Mouse (Mus musculus) intestine, embryonic 14.5 days (tissue): Measurements from ENCODE around the gene Mmp17. TPM values are rescaled to one million over a fixed set of nuclear protein-coding genes. Genes with fewer than 3 reads are reported as not detected.

Experiments
- ATAC-seq: fragments of 200-750 bp; cut with Nextera tagmentation; replicated peaks from 2 replicates; pipeline ENCODE4 v1.8.0; 2017; ENCODE audit warnings: low read depth, moderate number of reproducible peaks, moderate TSS enrichment, moderate library complexity; ENCODE audit not compliant: low FRiP score, low TSS enrichment
- DNase-seq: peaks from one replicate; pipeline ENCODE4 v3.0.0-alpha.2; 2018; ENCODE audit warnings: low spot score
- H3K27ac ChIP-seq: fragments of 300-500 bp; sonication (generic); 2 replicates; pipeline ENCODE4 v1.5.1; 2014; ENCODE audit warnings: low read depth, mild to moderate bottlenecking, control low read depth
- H3K27me3 ChIP-seq: fragments of 300-500 bp; sonication (generic); replicated peaks from 2 replicates; pipeline ENCODE4 v1.6.1; 2014; ENCODE audit warnings: low read length, control low read depth; ENCODE audit not compliant: control insufficient read depth, insufficient read depth
- H3K36me3 ChIP-seq: fragments of 300-500 bp; sonication (generic); 2 replicates; pipeline ENCODE4 v1.6.1; 2014; ENCODE audit warnings: low read length, control low read depth; ENCODE audit not compliant: control insufficient read depth, insufficient read depth
- H3K4me1 ChIP-seq: fragments of 300-500 bp; sonication (generic); replicated peaks from 2 replicates; pipeline ENCODE4 v1.6.1; 2014; ENCODE audit warnings: low read length, control low read depth, mixed read lengths; ENCODE audit not compliant: control insufficient read depth, insufficient read depth
- H3K4me2 ChIP-seq: fragments of 300-500 bp; sonication (generic); 2 replicates; pipeline ENCODE4 v1.6.1; 2014; ENCODE audit warnings: low read length
- H3K4me3 ChIP-seq: fragments of 300-500 bp; sonication (generic); 2 replicates; pipeline ENCODE4 v1.5.1; 2014; ENCODE audit warnings: low read depth, low read length, control low read depth, mixed read lengths
- H3K9ac ChIP-seq: fragments of 300-500 bp; sonication (generic); 2 replicates; pipeline ENCODE4 v1.6.1; 2014; ENCODE audit warnings: mild to moderate bottlenecking, low read length
- H3K9me3 ChIP-seq: fragments of 300-500 bp; sonication (generic); 2 replicates; pipeline ENCODE4 v1.6.1; 2016; ENCODE audit warnings: low read length, control low read depth; ENCODE audit not compliant: control insufficient read depth
- WGBS: fragments of 180-500 bp; shearing (Covaris S2); extraction: QIAGEN DNeasy Blood & Tissue Kit; methylation state at CpG from one replicate; pipeline ENCODE4 v1.1.7; 2014; 5-methylcytosine and 5-hydroxymethylcytosine counted together
- polyA plus RNA-seq: library from polyadenylated mRNA; unstranded; fragments of >200 nt; fragmentation: Nextera tagmentation; extraction: Ambion mirVana; gene quantifications from 2 replicates; pipeline ENCODE4 v1.2.1, GENCODE M21; 2014

Gene Mmp17
- polyA plus RNA-seq, 1 experiment from 2014 or later, result 3.8 TPM

- WGBS, result 69% methylated on average over 7 of the region's 7 CpGs
- no peak overlapping the region for H3K4me2 ChIP-seq
- H3K36me3 ChIP-seq, result no peaks in the 10 kb centered on the region
- H3K4me3 ChIP-seq, result no peak overlapping the region
- H3K4me1 ChIP-seq, result no peaks in the 10 kb centered on the region; the same call in 1 of the 2 replicates
- ATAC-seq (no peak), DNase-seq (no peak)
- H3K27ac ChIP-seq, result no peak overlapping the region
- H3K27me3 ChIP-seq, result peaks cover 43% of the 10 kb centered on the region
- no peaks in the 10 kb centered on the region for H3K9me3 ChIP-seq
- no peak overlapping the region for H3K9ac ChIP-seq
Measured at GRCm38 (mm10) chr5:129581015-129581414, 3.0 kb upstream of the Mmp17 start.

GRCm38 (mm10) chr5:129583331-129583730, 638 bp upstream of the Mmp17 start:
- WGBS, result 4% methylated on average over 12 of the region's 12 CpGs
- peak; percentile 20; the same call in 1 of the 2 replicates for ATAC-seq

GRCm38 (mm10) chr5:129584583-129585541, 893 bp downstream of the Mmp17 start:
- Histone ChIP-seq H3K4me2 (peak overlapping the region; percentile 99), H3K4me3 (peak overlapping the region; percentile 63), H3K9ac (peak overlapping the region; percentile 45), H3K9me3 (no peaks in the 10 kb centered on the region), H3K27me3 (peaks cover 50% of the 10 kb centered on the region), H3K36me3 (no peaks in the 10 kb centered on the region), H3K4me1 (peaks cover 4% of the 10 kb centered on the region; the same call in 1 of the 2 replicates), H3K27ac (no peak overlapping the region)
- under 1% methylated on average over 76 of the region's 76 CpGs for WGBS
- DNase-seq (peak; percentile 79), ATAC-seq (peak; percentile 10; the same call in 1 of the 2 replicates)

More at GRCm38 (mm10) chr5:129583331-129583730, 638 bp upstream of the Mmp17 start:
- H3K4me2 ChIP-seq, result peak overlapping the region; percentile 99
- peak overlapping the region; percentile 34; the same call in 1 of the 2 replicates for H3K9ac ChIP-seq
- peaks cover 4% of the 10 kb centered on the region; the same call in 1 of the 2 replicates for H3K4me1 ChIP-seq
- no peak overlapping the region for H3K27ac ChIP-seq
- H3K36me3 ChIP-seq, result no peaks in the 10 kb centered on the region
- no peaks in the 10 kb centered on the region for H3K9me3 ChIP-seq
- peaks cover 50% of the 10 kb centered on the region for H3K27me3 ChIP-seq
- DNase-seq, result no peak
- H3K4me3 ChIP-seq, result peak overlapping the region; percentile 63

GRCm38 (mm10) chr5:129586016-129586415, 2.0 kb downstream of the Mmp17 start:
- Histone ChIP-seq H3K9me3 (no peaks in the 10 kb centered on the region), H3K4me1 (peaks cover 4% of the 10 kb centered on the region; the same call in 1 of the 2 replicates), H3K27ac (no peak overlapping the region), H3K4me2 (peak overlapping the region; percentile 99), H3K27me3 (peaks cover 44% of the 10 kb centered on the region), H3K4me3 (peak overlapping the region; percentile 63), H3K36me3 (no peaks in the 10 kb centered on the region), H3K9ac (peak overlapping the region; percentile 25; the same call in 1 of the 2 replicates)
- WGBS, result under 1% methylated on average over 17 of the region's 17 CpGs
- DNase-seq, result peak; percentile 96
- peak; percentile 24 for ATAC-seq

- H3K36me3 ChIP-seq, result no peaks in the 10 kb centered on the region
- H3K4me1 ChIP-seq, result peaks cover 4% of the 10 kb centered on the region; the same call in 1 of the 2 replicates
- WGBS, result 46% methylated on average over 13 of the region's 13 CpGs
- ATAC-seq (no peak), DNase-seq (no peak)
- H3K4me3 ChIP-seq, result peak overlapping the region; percentile 63
- H3K9me3 ChIP-seq, result no peaks in the 10 kb centered on the region
- no peak overlapping the region for H3K27ac ChIP-seq
- H3K27me3 ChIP-seq, result peaks cover 40% of the 10 kb centered on the region
- H3K4me2 ChIP-seq, result peak overlapping the region; percentile 99
- H3K9ac ChIP-seq, result peak overlapping the region; percentile 25; the same call in 1 of the 2 replicates
Measured at GRCm38 (mm10) chr5:129586471-129586870, 2.5 kb downstream of the Mmp17 start.

- 0 out of 2 replicates have a peak, but pooled peaks cover 11% of the 10 kb centered on the region for H3K27me3 ChIP-seq
- ATAC-seq (no peak), DNase-seq (no peak)
- 14% methylated on average over 11 of the region's 11 CpGs for WGBS
- no peaks in the 10 kb centered on the region for H3K9me3 ChIP-seq
- H3K27ac ChIP-seq, result no peak overlapping the region
- H3K36me3 ChIP-seq, result no peaks in the 10 kb centered on the region
- H3K4me1 ChIP-seq, result peaks cover 8% of the 10 kb centered on the region; the same call in 1 of the 2 replicates
- H3K4me3 ChIP-seq, result no peak overlapping the region
- no peak overlapping the region for H3K9ac ChIP-seq
- no peak overlapping the region for H3K4me2 ChIP-seq
Measured at GRCm38 (mm10) chr5:129590915-129591314, 6.9 kb downstream of the Mmp17 start.

- WGBS, result 34% methylated on average over 19 of the region's 19 CpGs
- Histone ChIP-seq H3K27ac (no peak overlapping the region), H3K4me2 (no peak overlapping the region), H3K36me3 (no peaks in the 10 kb centered on the region), H3K4me1 (peaks cover 4% of the 10 kb centered on the region; the same call in 1 of the 2 replicates), H3K9ac (no peak overlapping the region), H3K27me3 (0 out of 2 replicates have a peak, but pooled peaks cover 3% of the 10 kb centered on the region), H3K4me3 (no peak overlapping the region), H3K9me3 (no peaks in the 10 kb centered on the region)
- ATAC-seq (peak; percentile 57), DNase-seq (peak; percentile 95)
Measured at GRCm38 (mm10) chr5:129594116-129595114, 10.4 kb downstream of the Mmp17 start.

- Histone ChIP-seq H3K9me3 (no peaks in the 10 kb centered on the region), H3K4me2 (no peak overlapping the region), H3K27ac (no peak overlapping the region), H3K4me1 (no peaks in the 10 kb centered on the region), H3K9ac (no peak overlapping the region), H3K27me3 (no peaks in the 10 kb centered on the region), H3K4me3 (no peak overlapping the region), H3K36me3 (0 out of 2 replicates have a peak, but pooled peaks cover 3% of the 10 kb centered on the region)
- ATAC-seq (peak; percentile 41; the same call in 1 of the 2 replicates), DNase-seq (peak; percentile 58)
- WGBS, result 52% methylated on average over 16 of the region's 16 CpGs
Measured at GRCm38 (mm10) chr5:129602071-129602487, 18.1 kb downstream of the Mmp17 start.
